Mouse (Mus musculus): Measurements from ENCODE around the gene Sipa1l1.

GRCm38 (mm10) chr12:82276591-82276990 is 107.5 kb downstream of the Sipa1l1 start:
- TF ChIP-seq POLR2A (IDR thresholded peaks at IDR 0.05; ENCODE audit: low read depth, low read length) (no peak), CTCF (conservative IDR thresholded peaks at IDR 0.05; ENCODE audit: insufficient read depth, insufficient read length, low read depth, low read length) (no peak)

Measured in kidney, adult 2 months (tissue).